Mouse (Mus musculus): ENCODE measurements at regions not wholly inside any gene's neighbourhood (a gene's known extent, or its start where the extent isn't known, plus 50 kb on each side); places are given as distances from the start of the nearest gene placed in this dataset.
A peak's percentile ranks its signal among the peaks of the same experiment; 100 is the strongest.

DNA sequence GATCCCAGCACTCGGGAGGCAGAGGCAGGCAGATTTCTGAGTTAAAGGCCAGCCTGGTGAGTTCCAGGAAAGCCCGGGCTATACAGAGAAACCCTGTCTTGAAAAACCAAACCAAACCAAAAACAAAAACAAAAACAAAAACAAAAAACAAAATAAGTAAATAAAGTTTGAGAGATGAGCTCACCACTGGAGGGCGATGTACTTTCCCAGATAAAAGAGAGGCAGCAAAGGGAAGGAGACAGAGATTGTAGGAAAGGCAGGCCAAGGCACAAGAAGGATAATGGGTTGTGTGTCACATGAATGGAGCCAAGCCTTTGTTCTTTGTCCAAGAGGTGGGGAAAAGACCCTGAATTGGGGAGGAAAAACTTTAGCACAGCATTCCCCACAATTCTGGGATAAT is 67.6 kb upstream of the Tmem92 start:
- H3K27ac ChIP-seq (ENCODE audit: insufficient read depth, low read length): no peak overlapping the region
- H3K27me3 ChIP-seq (ENCODE audit: control insufficient read depth, insufficient read depth, low read length, poor library complexity, severe bottlenecking): no peaks in the 10 kb centered on the region
- no peak overlapping the region for H3K4me3 ChIP-seq (ENCODE audit: low read depth, low read length)
- no peaks in the 10 kb centered on the region for H3K4me1 ChIP-seq (ENCODE audit: control insufficient read depth, insufficient read depth, low read length)
- no peaks in the 10 kb centered on the region for H3K36me3 ChIP-seq (ENCODE audit: control insufficient read depth, insufficient read depth, low read length, poor library complexity, severe bottlenecking)
- TF ChIP-seq CTCF (IDR thresholded peaks at IDR 0.05; ENCODE audit: low read depth, low read length): no peak
- no peak overlapping the region for H3K9ac ChIP-seq (ENCODE audit: low read depth, poor library complexity, severe bottlenecking)
- H3K9me3 ChIP-seq (replicated peaks; ENCODE audit: control insufficient read depth, insufficient read depth, low read length, poor library complexity, severe bottlenecking): no peaks in the 10 kb centered on the region

GRCm38 (mm10) chr11:94839133-94839532 is 56.6 kb upstream of the Tmem92 start:
- no peaks in the 10 kb centered on the region for H3K27me3 ChIP-seq (ENCODE audit: control insufficient read depth, insufficient read depth, low read length, poor library complexity, severe bottlenecking)
- TF ChIP-seq CTCF (IDR thresholded peaks at IDR 0.05; ENCODE audit: low read depth, low read length) (peak; percentile 16), EP300 (IDR thresholded peaks at IDR 0.05; ENCODE audit: insufficient read depth, low read depth, low read length) (no peak), POLR2A (IDR thresholded peaks at IDR 0.05; ENCODE audit: insufficient read depth, low read length) (no peak)
- H3K9ac ChIP-seq (ENCODE audit: low read depth, poor library complexity, severe bottlenecking): no peak overlapping the region
- H3K36me3 ChIP-seq (ENCODE audit: control insufficient read depth, insufficient read depth, low read length, poor library complexity, severe bottlenecking): no peaks in the 10 kb centered on the region
- H3K9me3 ChIP-seq (replicated peaks; ENCODE audit: control insufficient read depth, insufficient read depth, low read length, poor library complexity, severe bottlenecking): no peaks in the 10 kb centered on the region
- H3K4me1 ChIP-seq (ENCODE audit: control insufficient read depth, insufficient read depth, low read length): no peaks in the 10 kb centered on the region
- H3K27ac ChIP-seq (ENCODE audit: insufficient read depth, low read length): no peak overlapping the region
- no peak overlapping the region for H3K4me3 ChIP-seq (ENCODE audit: low read depth, low read length)

- H3K4me3 ChIP-seq (ENCODE audit: low read depth, low read length): no peak overlapping the region
- H3K9me3 ChIP-seq (replicated peaks; ENCODE audit: control insufficient read depth, insufficient read depth, low read length, poor library complexity, severe bottlenecking): no peaks in the 10 kb centered on the region
- no peaks in the 10 kb centered on the region for H3K4me1 ChIP-seq (ENCODE audit: control insufficient read depth, insufficient read depth, low read length)
- H3K27ac ChIP-seq (ENCODE audit: insufficient read depth, low read length): no peak overlapping the region
- no peaks in the 10 kb centered on the region for H3K27me3 ChIP-seq (ENCODE audit: control insufficient read depth, insufficient read depth, low read length, poor library complexity, severe bottlenecking)
- H3K9ac ChIP-seq (ENCODE audit: low read depth, poor library complexity, severe bottlenecking): no peak overlapping the region
- TF ChIP-seq POLR2A (IDR thresholded peaks at IDR 0.05; ENCODE audit: insufficient read depth, low read length): no peak
- no peak for TF ChIP-seq CTCF (IDR thresholded peaks at IDR 0.05; ENCODE audit: low read depth, low read length)
- TF ChIP-seq EP300 (IDR thresholded peaks at IDR 0.05; ENCODE audit: insufficient read depth, low read depth, low read length): no peak
- H3K36me3 ChIP-seq (ENCODE audit: control insufficient read depth, insufficient read depth, low read length, poor library complexity, severe bottlenecking): no peaks in the 10 kb centered on the region
Observed at GRCm38 (mm10) chr11:94838140-94838539, 55.6 kb upstream of the Tmem92 start.

GRCm38 (mm10) chr11:94836347-94836746 is 53.8 kb upstream of the Tmem92 start:
- H3K4me1 ChIP-seq (ENCODE audit: control insufficient read depth, insufficient read depth, low read length): no peaks in the 10 kb centered on the region
- TF ChIP-seq CTCF (IDR thresholded peaks at IDR 0.05; ENCODE audit: low read depth, low read length) (no peak), POLR2A (IDR thresholded peaks at IDR 0.05; ENCODE audit: insufficient read depth, low read length) (no peak), EP300 (IDR thresholded peaks at IDR 0.05; ENCODE audit: insufficient read depth, low read depth, low read length) (no peak)

DNA sequence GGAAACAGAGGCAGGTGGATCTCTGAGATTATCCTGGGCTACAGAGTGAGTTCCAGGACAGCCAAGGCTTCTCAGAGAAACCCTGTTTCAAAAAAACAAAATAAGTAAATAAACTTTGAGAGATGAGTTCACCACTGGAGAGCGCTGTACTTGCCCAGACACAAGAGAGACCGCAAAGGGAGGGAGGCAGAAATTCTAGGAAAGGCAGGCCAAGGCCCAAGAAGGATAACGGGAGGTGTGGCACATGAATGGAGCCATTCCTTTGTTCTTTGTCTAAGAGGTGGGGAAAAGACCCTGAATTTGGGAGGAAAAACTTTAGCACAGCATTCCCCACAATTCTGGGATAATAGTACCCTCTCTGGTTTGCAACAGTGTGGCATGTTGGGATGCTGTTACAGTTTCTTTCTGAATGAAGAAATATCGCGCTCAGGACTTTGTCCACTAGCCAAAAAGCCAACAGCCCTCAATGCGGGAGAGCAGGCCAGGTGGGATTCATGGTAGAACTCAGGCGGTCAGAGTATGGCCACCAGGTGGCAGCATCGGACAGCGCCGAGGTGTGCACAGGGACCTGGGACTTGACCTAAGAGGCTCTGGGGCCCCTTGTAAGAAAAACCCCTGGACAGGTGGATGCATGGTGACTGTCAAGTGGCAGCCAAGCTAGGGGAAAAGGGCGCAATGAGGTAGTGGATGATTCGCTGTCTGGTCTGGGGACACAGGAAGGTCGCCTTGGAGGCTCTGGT is 49.9 kb upstream of the Tmem92 start:
- Histone ChIP-seq H3K9ac (ENCODE audit: low read depth, poor library complexity, severe bottlenecking) (no peak overlapping the region), H3K4me1 (ENCODE audit: control insufficient read depth, insufficient read depth, low read length) (no peaks in the 10 kb centered on the region), H3K9me3 (replicated peaks; ENCODE audit: control insufficient read depth, insufficient read depth, low read length, poor library complexity, severe bottlenecking) (no peaks in the 10 kb centered on the region), H3K27me3 (ENCODE audit: control insufficient read depth, insufficient read depth, low read length, poor library complexity, severe bottlenecking) (no peaks in the 10 kb centered on the region), H3K4me3 (ENCODE audit: low read depth, low read length) (no peak overlapping the region), H3K36me3 (ENCODE audit: control insufficient read depth, insufficient read depth, low read length, poor library complexity, severe bottlenecking) (no peaks in the 10 kb centered on the region), H3K27ac (ENCODE audit: insufficient read depth, low read length) (no peak overlapping the region)
- TF ChIP-seq POLR2A (IDR thresholded peaks at IDR 0.05; ENCODE audit: insufficient read depth, low read length) (no peak), EP300 (IDR thresholded peaks at IDR 0.05; ENCODE audit: insufficient read depth, low read depth, low read length) (no peak), CTCF (IDR thresholded peaks at IDR 0.05; ENCODE audit: low read depth, low read length) (peak; percentile 92)

More at GRCm38 (mm10) chr11:94836347-94836746, 53.8 kb upstream of the Tmem92 start:
- Histone ChIP-seq H3K9me3 (replicated peaks; ENCODE audit: control insufficient read depth, insufficient read depth, low read length, poor library complexity, severe bottlenecking) (no peaks in the 10 kb centered on the region), H3K27me3 (ENCODE audit: control insufficient read depth, insufficient read depth, low read length, poor library complexity, severe bottlenecking) (no peaks in the 10 kb centered on the region), H3K9ac (ENCODE audit: low read depth, poor library complexity, severe bottlenecking) (no peak overlapping the region), H3K36me3 (ENCODE audit: control insufficient read depth, insufficient read depth, low read length, poor library complexity, severe bottlenecking) (no peaks in the 10 kb centered on the region), H3K4me3 (ENCODE audit: low read depth, low read length) (no peak overlapping the region), H3K27ac (ENCODE audit: insufficient read depth, low read length) (no peak overlapping the region)

Data from ES-Bruce4 (cell line).